22 mouse cellular contexts compared by ENCODE assay signal in the genomic region with DNA sequence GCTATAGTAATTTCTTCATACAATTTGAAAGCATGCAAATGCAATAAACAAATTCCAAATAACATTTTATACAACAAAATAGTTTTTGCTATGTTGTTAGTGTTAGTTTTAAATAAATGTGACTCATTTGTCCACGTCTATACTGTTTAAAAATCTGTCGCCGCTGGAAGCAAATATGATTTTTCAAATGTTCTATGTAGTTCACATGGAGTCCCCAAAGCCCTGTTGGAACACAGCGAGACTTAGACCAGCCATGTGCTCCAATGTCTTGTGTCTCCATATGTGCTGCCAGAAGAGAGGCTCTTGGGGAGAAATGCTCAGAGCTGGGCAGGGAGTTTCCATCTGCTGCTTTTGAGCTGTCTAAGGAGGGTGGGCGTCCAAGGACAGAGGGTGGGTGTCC.
"Had no signal": no experiment of that assay in that cellular context is flagged by ENCODE, and none has a peak within 500 bp of the region (broad histone marks: within the 10 kb centered on the region; RNA-seq: fewer than 3 reads in every experiment).

No protein-coding gene starts in this region.

- H3K4me3 ChIP-seq: liver, embryonic 15.5 days; lung, embryonic 15.5 days; megakaryocyte, embryonic 14.5 days; midbrain, embryonic 13.5 days; midbrain, embryonic 15.5 days; myocyte; neural tube, embryonic 13.5 days; neural tube, embryonic 15.5 days had no signal

- H3K9ac ChIP-seq: liver, embryonic 15.5 days; liver, postnatal 0 days; lung, embryonic 15.5 days; midbrain, embryonic 13.5 days; midbrain, embryonic 15.5 days; neural tube, embryonic 13.5 days; neural tube, embryonic 15.5 days had no signal

- ATAC-seq: liver, postnatal 0 days; lung, postnatal 0 days; midbrain, embryonic 13.5 days; midbrain, embryonic 15.5 days had no signal

- H3K4me2 ChIP-seq: liver, embryonic 15.5 days; lung, embryonic 15.5 days; midbrain, embryonic 11.5 days; midbrain, embryonic 13.5 days; midbrain, embryonic 15.5 days; neural tube, embryonic 13.5 days; neural tube, embryonic 15.5 days had no signal

- H3K36me3 ChIP-seq: liver, embryonic 15.5 days; lung, embryonic 15.5 days; midbrain, embryonic 13.5 days; midbrain, embryonic 15.5 days; neural tube, embryonic 13.5 days; neural tube, embryonic 15.5 days had no signal

- H3K27ac ChIP-seq: liver, embryonic 15.5 days; lung, embryonic 15.5 days; macrophage; midbrain, embryonic 13.5 days; midbrain, embryonic 15.5 days; neural tube, embryonic 13.5 days; neural tube, embryonic 15.5 days had no signal

- H3K27me3 ChIP-seq: midbrain, embryonic 15.5 days; neural tube, embryonic 13.5 days; neural tube, embryonic 15.5 days had no signal

- H3K9me3 ChIP-seq: liver, embryonic 15.5 days; lung, embryonic 15.5 days; megakaryocyte, embryonic 14.5 days; midbrain, embryonic 13.5 days; midbrain, embryonic 15.5 days; neural tube, embryonic 13.5 days; neural tube, embryonic 15.5 days had no signal

- H3K4me1 ChIP-seq: liver, embryonic 15.5 days had no signal

- DNase-seq: liver, postnatal 0 days; lung, adult 2 months; lung, postnatal 14 days; lung, postnatal 36 days; retina, postnatal 1 day; right cerebral cortex, adult 18-20 months; right cerebral cortex, postnatal 14 days; spleen, adult 18-20 months; thymus, adult 18-20 months; thymus, postnatal 14 days; thymus, postnatal 36 days had no signal
